Mouse (Mus musculus) liver, postnatal 0 days (tissue): ENCODE data around the gene Slc15a1.

Experiments
- CTCF ChIP-seq: sonication (generic); IDR thresholded peaks from 2 replicates; pipeline ENCODE4 v1.5.1; 2016; ENCODE audit warnings: antibody characterized with exemption, low read depth
- EP300 ChIP-seq: IDR thresholded peaks from 2 replicates; pipeline ENCODE4 v1.6.1; 2016; ENCODE audit warnings: antibody characterized with exemption, low read depth, mild to moderate bottlenecking

DNA sequence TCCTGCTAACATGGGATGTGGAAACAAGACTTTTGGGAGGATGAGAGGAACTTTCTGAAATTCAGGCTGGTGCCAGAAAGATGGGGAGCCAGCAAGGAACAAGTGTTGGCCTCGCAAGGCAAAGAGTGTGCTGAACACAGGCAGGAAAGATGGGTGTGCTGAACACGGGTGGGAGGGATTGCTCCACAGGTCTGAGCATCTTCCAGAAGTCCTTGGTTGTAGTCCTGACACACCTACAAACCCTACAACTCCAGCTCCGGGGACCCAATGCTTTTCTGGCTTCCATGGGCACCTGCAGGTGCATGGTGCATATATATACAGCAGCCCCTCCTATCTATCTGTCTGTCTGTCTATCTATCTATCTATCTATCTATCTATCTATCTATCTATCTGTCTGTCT is 44.1 kb downstream of the Slc15a1 start:
- TF ChIP-seq CTCF (no peak), EP300 (no peak)
